Mouse (Mus musculus): ENCODE results near the gene Kcnk4. TPM values are rescaled to one million over a fixed set of nuclear protein-coding genes. Genes with fewer than 3 reads are reported as not detected.
A peak's percentile ranks its signal among the peaks of the same experiment; 100 is the strongest.

Kcnk4 gene
- polyA plus RNA-seq, 1 experiment from 2014 or later: not detected

- Histone ChIP-seq H3K36me3 (ENCODE audit: control insufficient read depth, insufficient read depth, low read length) (no peaks in the 10 kb centered on the region), H3K9ac (ENCODE audit: low read length) (peak within 1 kb of the TSS; percentile 92), H3K27ac (ENCODE audit: low read depth, low read length) (peak within 1 kb of the TSS; percentile 92), H3K4me3 (ENCODE audit: low read depth, low read length) (peak within 1 kb of the TSS; percentile 79), H3K4me1 (ENCODE audit: control insufficient read depth, insufficient read depth, low read length) (peaks cover 14% of the 10 kb centered on the region), H3K27me3 (ENCODE audit: control insufficient read depth, insufficient read depth, low read length) (no peaks in the 10 kb centered on the region), H3K4me2 (peak within 1 kb of the TSS; percentile 98), H3K9me3 (ENCODE audit: control insufficient read depth, low read length) (no peaks in the 10 kb centered on the region)
- peak; percentile 100 for DNase-seq (ENCODE audit: low spot score, missing footprints)
- peak; percentile 82 for ATAC-seq (ENCODE audit: low FRiP score)
- WGBS: under 1% methylated on average over 83 of the region's 83 CpGs
These were observed 7.3 kb upstream of the Kcnk4 start, which contains the start of gene Bad for GRCm38 (mm10) chr19:6941372-6942248. TSS of gene Bad (plus strand) at chr19:6941861.

- Histone ChIP-seq H3K36me3 (ENCODE audit: control insufficient read depth, insufficient read depth, low read length) (no peaks in the 10 kb centered on the region), H3K27me3 (ENCODE audit: control insufficient read depth, insufficient read depth, low read length) (peaks cover 7% of the 10 kb centered on the region; the same call in 1 of the 2 replicates), H3K4me1 (ENCODE audit: control insufficient read depth, insufficient read depth, low read length) (peaks cover 14% of the 10 kb centered on the region), H3K4me3 (ENCODE audit: low read depth, low read length) (peak overlapping the region; percentile 79), H3K4me2 (peak overlapping the region; percentile 98), H3K27ac (ENCODE audit: low read depth, low read length) (no peak overlapping the region; the same call in 1 of the 2 replicates), H3K9ac (ENCODE audit: low read length) (peak overlapping the region; percentile 92), H3K9me3 (ENCODE audit: control insufficient read depth, low read length) (no peaks in the 10 kb centered on the region)
- WGBS: 22% methylated on average over 29 of the region's 29 CpGs
- peak; percentile 28 for ATAC-seq (ENCODE audit: low FRiP score)
- no peak for DNase-seq (ENCODE audit: low spot score, missing footprints)
These were observed 6.4 kb upstream of the Kcnk4 start for GRCm38 (mm10) chr19:6940396-6941351.

- H3K4me2 ChIP-seq: no peak overlapping the region
- H3K9ac ChIP-seq (ENCODE audit: low read length): no peak overlapping the region
- WGBS: 89% methylated on average over 20 of the region's 20 CpGs
- no peak overlapping the region for H3K27ac ChIP-seq (ENCODE audit: low read depth, low read length)
- DNase-seq (ENCODE audit: low spot score, missing footprints): no peak
- no peak overlapping the region for H3K4me3 ChIP-seq (ENCODE audit: low read depth, low read length)
- H3K27me3 ChIP-seq (ENCODE audit: control insufficient read depth, insufficient read depth, low read length): peaks cover 19% of the 10 kb centered on the region
- no peaks in the 10 kb centered on the region for H3K9me3 ChIP-seq (ENCODE audit: control insufficient read depth, low read length)
- ATAC-seq (ENCODE audit: low FRiP score): no peak
- H3K36me3 ChIP-seq (ENCODE audit: control insufficient read depth, insufficient read depth, low read length): no peaks in the 10 kb centered on the region
- H3K4me1 ChIP-seq (ENCODE audit: control insufficient read depth, insufficient read depth, low read length): peaks cover 14% of the 10 kb centered on the region
These were observed 5.0 kb upstream of the Kcnk4 start for GRCm38 (mm10) chr19:6939106-6940002.

GRCm38 (mm10) chr19:6937541-6938465 is 3.5 kb upstream of the Kcnk4 start:
- no peak for DNase-seq (ENCODE audit: low spot score, missing footprints)
- no peaks in the 10 kb centered on the region for H3K36me3 ChIP-seq (ENCODE audit: control insufficient read depth, insufficient read depth, low read length)
- H3K9me3 ChIP-seq (ENCODE audit: control insufficient read depth, low read length): no peaks in the 10 kb centered on the region
- no peak overlapping the region for H3K27ac ChIP-seq (ENCODE audit: low read depth, low read length)
- H3K4me1 ChIP-seq (ENCODE audit: control insufficient read depth, insufficient read depth, low read length): peaks cover 17% of the 10 kb centered on the region
- 0 out of 2 replicates have a peak overlapping the region, but pooled peaks have one; percentile 2 for H3K9ac ChIP-seq (ENCODE audit: low read length)
- no peak for ATAC-seq (ENCODE audit: low FRiP score)
- no peak overlapping the region for H3K4me3 ChIP-seq (ENCODE audit: low read depth, low read length)
- no peak overlapping the region for H3K4me2 ChIP-seq
- 82% methylated on average over 16 of the region's 16 CpGs for WGBS
- H3K27me3 ChIP-seq (ENCODE audit: control insufficient read depth, insufficient read depth, low read length): peaks cover 35% of the 10 kb centered on the region

- peaks cover 49% of the 10 kb centered on the region for H3K27me3 ChIP-seq (ENCODE audit: control insufficient read depth, insufficient read depth, low read length)
- H3K4me1 ChIP-seq (ENCODE audit: control insufficient read depth, insufficient read depth, low read length): peaks cover 15% of the 10 kb centered on the region
- no peaks in the 10 kb centered on the region for H3K36me3 ChIP-seq (ENCODE audit: control insufficient read depth, insufficient read depth, low read length)
- no peak overlapping the region for H3K4me2 ChIP-seq
- ATAC-seq (ENCODE audit: low FRiP score) (no peak), DNase-seq (ENCODE audit: low spot score, missing footprints) (no peak)
- no peak overlapping the region for H3K9ac ChIP-seq (ENCODE audit: low read length)
- no peak overlapping the region for H3K27ac ChIP-seq (ENCODE audit: low read depth, low read length)
- no peaks in the 10 kb centered on the region for H3K9me3 ChIP-seq (ENCODE audit: control insufficient read depth, low read length)
- 26% methylated on average over 3 of the region's 3 CpGs for WGBS
- no peak overlapping the region for H3K4me3 ChIP-seq (ENCODE audit: low read depth, low read length)
These were observed 2.0 kb upstream of the Kcnk4 start for GRCm38 (mm10) chr19:6936299-6936698.

GRCm38 (mm10) chr19:6933436-6934194 is 700 bp downstream of the Kcnk4 start:
- no peaks in the 10 kb centered on the region for H3K36me3 ChIP-seq (ENCODE audit: control insufficient read depth, insufficient read depth, low read length)
- DNase-seq (ENCODE audit: low spot score, missing footprints): peak; percentile 91
- peak; percentile 35; the same call in 1 of the 2 replicates for ATAC-seq (ENCODE audit: low FRiP score)
- peak overlapping the region; percentile 26 for H3K4me3 ChIP-seq (ENCODE audit: low read depth, low read length)
- H3K4me2 ChIP-seq: peak overlapping the region; percentile 43
- peaks cover 56% of the 10 kb centered on the region for H3K27me3 ChIP-seq (ENCODE audit: control insufficient read depth, insufficient read depth, low read length)
- no peaks in the 10 kb centered on the region for H3K9me3 ChIP-seq (ENCODE audit: control insufficient read depth, low read length)
- peaks cover 6% of the 10 kb centered on the region for H3K4me1 ChIP-seq (ENCODE audit: control insufficient read depth, insufficient read depth, low read length)
- H3K9ac ChIP-seq (ENCODE audit: low read length): peak overlapping the region; percentile 39; the same call in 1 of the 2 replicates
- WGBS: 5% methylated on average over 58 of the region's 58 CpGs
- no peak overlapping the region for H3K27ac ChIP-seq (ENCODE audit: low read depth, low read length)

- H3K4me3 ChIP-seq (ENCODE audit: low read depth, low read length): no peak overlapping the region
- no peak overlapping the region for H3K27ac ChIP-seq (ENCODE audit: low read depth, low read length)
- no peaks in the 10 kb centered on the region for H3K36me3 ChIP-seq (ENCODE audit: control insufficient read depth, insufficient read depth, low read length)
- ATAC-seq (ENCODE audit: low FRiP score) (no peak), DNase-seq (ENCODE audit: low spot score, missing footprints) (no peak)
- peaks cover 6% of the 10 kb centered on the region for H3K4me1 ChIP-seq (ENCODE audit: control insufficient read depth, insufficient read depth, low read length)
- peak overlapping the region; percentile 43; the same call in 1 of the 2 replicates for H3K4me2 ChIP-seq
- peaks cover 60% of the 10 kb centered on the region for H3K27me3 ChIP-seq (ENCODE audit: control insufficient read depth, insufficient read depth, low read length)
- no peaks in the 10 kb centered on the region for H3K9me3 ChIP-seq (ENCODE audit: control insufficient read depth, low read length)
- no peak overlapping the region for H3K9ac ChIP-seq (ENCODE audit: low read length)
- WGBS: 15% methylated on average over 4 of the region's 4 CpGs
These were observed 1.2 kb downstream of the Kcnk4 start for GRCm38 (mm10) chr19:6933102-6933435.
